Mouse (Mus musculus) embryonic fibroblast, embryonic 13.5 days (primary cell): ENCODE results near the gene Clybl.

Source experiments
- CTCF ChIP-seq: IDR thresholded peaks from 2 replicates; pipeline ENCODE4 v1.5.1; 2011; ENCODE audit warnings: mild to moderate bottlenecking, control low read depth, low read length, moderate library complexity, borderline replicate concordance; ENCODE audit not compliant: insufficient read depth
- POLR2A ChIP-seq: IDR thresholded peaks from 2 replicates; pipeline ENCODE4 v1.6.1; 2011; ENCODE audit warnings: low read depth, mild to moderate bottlenecking, control low read depth, low read length, moderate library complexity

DNA sequence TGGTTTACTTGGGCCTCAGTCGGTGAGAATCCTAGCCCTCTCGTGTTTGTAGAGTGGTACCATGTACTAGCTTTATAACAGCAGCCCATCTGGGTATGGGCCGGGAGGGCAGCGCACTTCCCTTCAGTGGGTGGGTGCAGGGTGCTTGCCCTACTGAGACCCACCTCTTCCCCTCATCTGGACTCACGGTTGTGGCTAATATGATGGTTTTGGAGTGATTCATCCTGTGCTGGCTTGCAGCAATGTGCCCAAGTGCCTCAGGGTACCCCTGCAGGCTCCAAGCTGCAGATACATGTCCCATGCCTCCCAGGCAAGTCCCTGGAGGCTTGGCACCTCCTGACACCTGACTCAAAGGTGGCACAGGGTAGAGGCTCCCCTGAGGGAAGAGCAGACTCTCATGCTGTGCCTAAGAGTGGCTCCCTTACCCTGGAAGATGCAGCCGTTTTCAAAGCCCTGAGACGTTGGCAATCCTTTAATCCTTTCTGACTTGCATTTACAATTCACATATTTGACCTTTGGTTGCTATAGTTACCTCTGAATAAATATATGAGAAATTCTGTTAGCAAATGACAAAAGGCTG is 11.2 kb upstream of the Clybl start:
- TF ChIP-seq POLR2A (no peak), CTCF (no peak)
